Mouse (Mus musculus) embryonic facial prominence, embryonic 10.5 days (tissue): ENCODE measurements around the gene Rpusd1. TPM values are rescaled to one million over a fixed set of nuclear protein-coding genes. Genes with fewer than 3 reads are reported as not detected.

ENCODE experiments used
- DNase-seq: peaks from one replicate; pipeline ENCODE4 v3.0.0-alpha.2; 2017; ENCODE audit warnings: low spot score
- H3K27ac ChIP-seq: fragments of 300-500 bp; sonication (generic); replicated peaks from 2 replicates; pipeline ENCODE4 v1.5.1; 2016; ENCODE audit warnings: mild to moderate bottlenecking
- H3K27me3 ChIP-seq: fragments of 300-500 bp; sonication (generic); replicated peaks from 2 replicates; pipeline ENCODE4 v1.6.1; 2016; ENCODE audit warnings: low read depth, mild to moderate bottlenecking; ENCODE audit not compliant: poor library complexity, severe bottlenecking
- H3K36me3 ChIP-seq: fragments of 300-500 bp; sonication (generic); replicated peaks from 2 replicates; pipeline ENCODE4 v1.6.1; 2016; ENCODE audit warnings: mild to moderate bottlenecking, moderate library complexity
- H3K4me1 ChIP-seq: fragments of 300-500 bp; sonication (generic); 2 replicates; pipeline ENCODE4 v1.6.1; 2016
- H3K4me3 ChIP-seq: fragments of 300-500 bp; sonication (generic); 2 replicates; pipeline ENCODE4 v1.5.1; 2016; ENCODE audit warnings: mild to moderate bottlenecking, moderate library complexity
- H3K9me3 ChIP-seq: fragments of 300-500 bp; sonication (generic); 2 replicates; pipeline ENCODE4 v1.6.1; 2016; ENCODE audit warnings: mild to moderate bottlenecking
- WGBS: fragments of 180-500 bp; shearing (Covaris S2); methylation state at CpG from one replicate; pipeline ENCODE4 v1.1.7; 2016; 5-methylcytosine and 5-hydroxymethylcytosine counted together
- microRNA-seq: library from miRNA; unstranded; fragments of <30 nt; microRNA quantifications from one replicate; pipeline ENCODE4, GENCODE M21; 2017
- polyA plus RNA-seq: library from polyadenylated mRNA; unstranded; fragments of >200 nt; fragmentation: Nextera tagmentation; extraction: Ambion mirVana; gene quantifications from 2 replicates; pipeline ENCODE4 v1.2.1, GENCODE M21; 2016

The Rpusd1 gene
- polyA plus RNA-seq, 1 experiment from 2014 or later: 25.5 TPM

DNA sequence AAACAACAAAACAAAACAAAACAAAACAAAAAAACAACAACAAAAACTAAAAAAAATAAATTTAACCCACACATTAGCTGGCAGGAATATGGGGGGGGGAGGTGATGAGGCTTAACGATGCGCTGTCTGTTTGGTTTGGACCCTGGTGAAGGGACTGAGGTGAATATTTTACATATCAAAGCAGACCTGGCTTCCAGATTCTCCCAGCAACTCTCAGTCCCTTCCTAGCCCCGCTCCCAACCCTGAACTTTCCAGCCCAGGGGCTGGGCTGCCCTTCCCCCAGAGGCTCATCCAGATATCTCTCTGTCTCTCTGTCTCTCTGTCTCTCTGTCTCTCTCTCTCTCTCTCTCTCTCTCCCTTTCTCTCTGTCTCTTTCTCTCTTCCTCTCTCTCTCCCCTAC is 35.1 kb downstream of the Rpusd1 start:
- DNase-seq: no peak
- Histone ChIP-seq H3K27ac (no peak overlapping the region), H3K4me3 (no peak overlapping the region), H3K36me3 (no peaks in the 10 kb centered on the region), H3K4me1 (peaks cover 9% of the 10 kb centered on the region; the same call in 1 of the 2 replicates), H3K27me3 (peaks cover 13% of the 10 kb centered on the region; the same call in 1 of the 2 replicates), H3K9me3 (no peaks in the 10 kb centered on the region)
- 39% methylated on average over 3 of the region's 3 CpGs for WGBS

GRCm38 (mm10) chr17:25765886-25766285 is 38.4 kb downstream of the Rpusd1 start:
- Histone ChIP-seq H3K4me1 (peaks cover 8% of the 10 kb centered on the region; the same call in 1 of the 2 replicates), H3K27me3 (peaks cover 24% of the 10 kb centered on the region), H3K9me3 (no peaks in the 10 kb centered on the region), H3K4me3 (no peak overlapping the region), H3K27ac (no peak overlapping the region), H3K36me3 (no peaks in the 10 kb centered on the region)
- WGBS: 47% methylated on average over 5 of the region's 5 CpGs
- DNase-seq: peak; percentile 62

DNA sequence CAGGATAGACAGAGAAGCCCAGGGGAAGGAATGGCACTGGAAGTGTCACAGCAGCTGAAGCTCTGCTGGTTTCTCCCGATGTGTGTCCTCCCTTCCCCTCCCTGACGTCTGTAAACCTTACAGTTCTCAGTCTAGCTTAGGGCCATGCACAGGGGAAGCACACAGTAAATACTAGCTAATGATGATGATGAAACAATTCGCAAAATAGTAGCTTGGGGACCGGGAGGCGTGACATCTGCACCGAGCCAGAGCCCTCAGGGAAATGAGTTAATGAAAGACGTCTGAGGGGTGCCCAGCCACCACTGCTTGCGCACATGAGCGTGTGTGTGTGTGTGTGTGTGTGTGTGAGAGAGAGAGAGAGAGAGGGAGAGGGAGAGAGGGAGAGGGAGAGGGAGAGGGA is 41.9 kb downstream of the Rpusd1 start:
- Histone ChIP-seq H3K4me1 (peaks cover 12% of the 10 kb centered on the region), H3K27me3 (peaks cover 24% of the 10 kb centered on the region), H3K27ac (no peak overlapping the region), H3K4me3 (no peak overlapping the region), H3K36me3 (no peaks in the 10 kb centered on the region), H3K9me3 (no peaks in the 10 kb centered on the region)
- DNase-seq: no peak
- WGBS: 46% methylated on average over 9 of the region's 9 CpGs

- Histone ChIP-seq H3K36me3 (peaks cover 11% of the 10 kb centered on the region), H3K27me3 (peaks cover 8% of the 10 kb centered on the region; the same call in 1 of the 2 replicates), H3K9me3 (no peaks in the 10 kb centered on the region), H3K4me3 (peak within 1 kb of the TSS; percentile 85), H3K27ac (peak within 1 kb of the TSS; percentile 82), H3K4me1 (peaks cover 18% of the 10 kb centered on the region)
- DNase-seq: peak; percentile 98
- WGBS: under 1% methylated on average over 37 of the region's 37 CpGs
Measured at GRCm38 (mm10) chr17:25773549-25774120, 46.2 kb downstream of the Rpusd1 start, which contains the start of gene Narfl. Gene Narfl, plus strand, starts transcription at chr17:25773776.

GRCm38 (mm10) chr17:25775318-25776062 is 48.0 kb downstream of the Rpusd1 start:
- WGBS: 81% methylated on average over 10 of the region's 10 CpGs
- peaks cover 23% of the 10 kb centered on the region for H3K36me3 ChIP-seq

DNA sequence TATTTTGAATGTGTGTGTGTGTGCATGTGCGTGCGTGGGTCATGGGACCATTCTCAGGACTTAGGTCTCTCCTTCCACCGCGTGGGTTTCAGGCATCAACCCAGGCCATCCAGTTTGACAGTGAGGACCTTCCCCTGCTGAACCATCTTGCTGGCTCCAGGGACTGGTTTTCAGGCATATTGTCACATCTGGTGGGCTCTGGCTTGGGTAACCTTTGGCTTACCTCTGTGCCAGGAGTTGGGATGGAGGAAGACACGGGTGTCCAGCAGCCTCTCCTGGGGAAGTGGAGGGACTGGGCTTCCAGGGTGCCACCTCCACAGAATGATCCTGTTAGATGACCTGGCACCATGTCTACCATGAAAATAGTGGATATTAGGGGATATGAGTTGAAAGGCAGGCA is 50.5 kb downstream of the Rpusd1 start:
- Histone ChIP-seq H3K36me3 (peaks cover 48% of the 10 kb centered on the region), H3K27me3 (no peaks in the 10 kb centered on the region), H3K4me3 (no peak overlapping the region), H3K27ac (no peak overlapping the region), H3K4me1 (peaks cover 22% of the 10 kb centered on the region), H3K9me3 (no peaks in the 10 kb centered on the region)
- WGBS: 94% methylated on average over 5 of the region's 5 CpGs
- no peak for DNase-seq

More at GRCm38 (mm10) chr17:25775318-25776062, 48.0 kb downstream of the Rpusd1 start:
- DNase-seq: no peak
- no peaks in the 10 kb centered on the region for H3K27me3 ChIP-seq
- H3K4me1 ChIP-seq: peaks cover 18% of the 10 kb centered on the region
- H3K27ac ChIP-seq: no peak overlapping the region
- H3K4me3 ChIP-seq: peak overlapping the region; percentile 16; the same call in 1 of the 2 replicates
- H3K9me3 ChIP-seq: no peaks in the 10 kb centered on the region

Small RNA genes lying within 50 kb of the gene (microRNA-seq; reads per million reads assigned to microRNA genes)
- gene Gm25083: not detected
- gene Mir6966: not detected

Other genes with a start within 250 kb of the Rpusd1 start
- 0.13 and 0.21 TPM in 2 replicates for gene Sstr5, start 230.4 kb upstream of the Rpusd1 start, polyA plus RNA-seq
- gene Sox8, start 157.0 kb upstream of the Rpusd1 start, polyA plus RNA-seq: 12.5 and 13.1 TPM in 2 replicates
- gene Lmf1, start 148.6 kb upstream of the Rpusd1 start, polyA plus RNA-seq: 26.3 and 26.6 TPM in 2 replicates
- gene Gng13, start 10.5 kb upstream of the Rpusd1 start, polyA plus RNA-seq: 1.8 and 2.5 TPM in 2 replicates
- 60.7 and 66.2 TPM in 2 replicates for gene Chtf18, start 251 bp upstream of the Rpusd1 start, polyA plus RNA-seq
- 0.11 TPM in 1 of 2 replicates, not detected in the other for gene Mslnl, start 8.4 kb downstream of the Rpusd1 start, polyA plus RNA-seq
- 0.55 and 0.65 TPM in 2 replicates for gene Msln, start 26.7 kb downstream of the Rpusd1 start, polyA plus RNA-seq
- gene Narfl, start 46.1 kb downstream of the Rpusd1 start, polyA plus RNA-seq: 23.9 and 25.9 TPM in 2 replicates
- gene Haghl, start 58.0 kb downstream of the Rpusd1 start, polyA plus RNA-seq: 59.9 and 69.1 TPM in 2 replicates
- gene Ccdc78, start 58.9 kb downstream of the Rpusd1 start, polyA plus RNA-seq: 0.62 and 1.2 TPM in 2 replicates
- gene Fam173a, start 65.2 kb downstream of the Rpusd1 start, polyA plus RNA-seq: 62.3 and 67.8 TPM in 2 replicates
- 0.95 and 1.0 TPM in 2 replicates for gene AC134908.4, start 68.0 kb downstream of the Rpusd1 start, polyA plus RNA-seq
- gene Metrn, start 69.5 kb downstream of the Rpusd1 start, polyA plus RNA-seq: 118 and 137 TPM in 2 replicates
- gene Fbxl16, start 81.4 kb downstream of the Rpusd1 start, polyA plus RNA-seq: 5.0 and 5.1 TPM in 2 replicates
- 31.0 and 31.4 TPM in 2 replicates for gene Wdr24, start 96.0 kb downstream of the Rpusd1 start, polyA plus RNA-seq
- gene Jmjd8, start 101.2 kb downstream of the Rpusd1 start, polyA plus RNA-seq: 50.5 and 55.1 TPM in 2 replicates
- gene Stub1, start 105.7 kb downstream of the Rpusd1 start, polyA plus RNA-seq: 396 and 400 TPM in 2 replicates
- 1.2 and 1.4 TPM in 2 replicates for gene Rhbdl1, start 109.6 kb downstream of the Rpusd1 start, polyA plus RNA-seq
- 0.92 and 1.4 TPM in 2 replicates for gene Gm20683, start 114.1 kb downstream of the Rpusd1 start, polyA plus RNA-seq
- gene Rhot2, start 117.2 kb downstream of the Rpusd1 start, polyA plus RNA-seq: 26.3 and 27.2 TPM in 2 replicates
- 53.8 and 56.1 TPM in 2 replicates for gene Wdr90, start 133.8 kb downstream of the Rpusd1 start, polyA plus RNA-seq
- gene Mcrip2, start 141.1 kb downstream of the Rpusd1 start, polyA plus RNA-seq: 17.3 and 20.2 TPM in 2 replicates
- 68.1 and 69.8 TPM in 2 replicates for gene Mettl26, start 147.4 kb downstream of the Rpusd1 start, polyA plus RNA-seq
- gene Wfikkn1, start 153.2 kb downstream of the Rpusd1 start, polyA plus RNA-seq: 7.8 and 12.6 TPM in 2 replicates
- 30.9 and 34.0 TPM in 2 replicates for gene Rab40c, start 192.1 kb downstream of the Rpusd1 start, polyA plus RNA-seq
- gene Pigq, start 217.3 kb downstream of the Rpusd1 start, polyA plus RNA-seq: 62.9 and 69.3 TPM in 2 replicates
- 0.88 TPM in 1 of 2 replicates, not detected in the other for gene Nhlrc4, start 217.3 kb downstream of the Rpusd1 start, polyA plus RNA-seq
- gene A930017K11Rik, start 224.9 kb downstream of the Rpusd1 start, polyA plus RNA-seq: 0.35 and 0.36 TPM in 2 replicates